Mouse (Mus musculus) central nervous system, embryonic 18 days (tissue): ENCODE data around the gene Kmt2e. TPM values are rescaled to one million over a fixed set of nuclear protein-coding genes. Genes with fewer than 3 reads are reported as not detected.

ENCODE experiments used
- polyA plus RNA-seq: library from polyadenylated mRNA; depleted of rRNA; stranded (reverse); fragments of >200 nt; gene quantifications from 2 replicates; pipeline ENCODE4 v1.2.3, GENCODE M21; 2012; rRNA removed

Kmt2e gene
- polyA plus RNA-seq, result 45.2 and 47.8 TPM in 2 replicates

GRCm38 (mm10) chr5:23433720-23434597 is at the start of gene Kmt2e:
Kmt2e (plus strand) TSS chr5:23434441.

